Mouse (Mus musculus): ENCODE results near the gene Ncoa5.

The Ncoa5 gene

DNA sequence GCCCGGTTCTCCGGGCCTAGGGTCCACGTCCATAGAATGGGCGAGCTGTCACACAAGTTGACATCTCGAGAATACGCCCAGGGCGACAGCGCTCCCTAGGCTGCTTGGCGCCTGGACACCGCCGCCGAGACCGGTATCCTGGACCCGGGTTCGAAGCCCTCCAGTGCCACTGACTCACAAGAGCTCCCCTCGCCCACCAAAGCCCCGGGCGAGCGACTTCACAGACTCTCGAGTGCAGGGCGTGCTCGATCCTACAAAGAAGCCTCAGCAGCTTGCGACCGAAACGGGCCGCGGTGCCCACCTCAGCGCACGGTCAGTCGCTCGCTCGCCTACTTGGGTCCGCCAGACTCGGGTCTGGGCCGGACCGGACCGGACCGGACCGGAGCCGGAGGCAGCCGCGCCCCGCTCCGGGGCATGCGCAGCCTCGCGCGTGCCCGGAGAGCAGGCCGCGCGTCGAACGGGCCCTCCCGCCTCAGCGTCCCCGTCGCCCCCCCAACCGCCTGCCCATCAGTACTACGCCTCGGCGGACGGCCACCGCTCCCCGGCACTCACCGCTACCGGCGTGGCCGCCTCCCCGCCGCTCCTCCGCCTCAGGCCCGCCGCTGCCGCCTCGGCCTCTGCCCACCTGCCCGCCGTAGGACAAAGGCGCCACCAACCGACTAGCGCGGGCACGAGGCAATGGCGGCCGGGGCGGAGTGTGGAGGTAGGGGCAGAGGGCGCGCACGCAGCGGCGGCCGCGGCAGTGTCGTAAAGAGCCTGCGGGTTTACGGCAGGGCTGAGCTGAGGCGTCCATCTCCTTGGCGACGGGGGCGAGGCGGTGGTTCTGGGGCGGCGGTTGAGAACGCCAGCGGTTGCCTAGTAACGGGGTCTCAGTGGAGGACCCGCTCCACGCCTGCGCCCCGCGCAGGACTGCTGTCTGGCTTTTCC is at the start of gene Ncoa5:
Gene Ncoa5 (minus strand): TSS at position 737 of the 927 bp plus-strand sequence.
- DNase-seq = peak; percentile 99

DNA sequence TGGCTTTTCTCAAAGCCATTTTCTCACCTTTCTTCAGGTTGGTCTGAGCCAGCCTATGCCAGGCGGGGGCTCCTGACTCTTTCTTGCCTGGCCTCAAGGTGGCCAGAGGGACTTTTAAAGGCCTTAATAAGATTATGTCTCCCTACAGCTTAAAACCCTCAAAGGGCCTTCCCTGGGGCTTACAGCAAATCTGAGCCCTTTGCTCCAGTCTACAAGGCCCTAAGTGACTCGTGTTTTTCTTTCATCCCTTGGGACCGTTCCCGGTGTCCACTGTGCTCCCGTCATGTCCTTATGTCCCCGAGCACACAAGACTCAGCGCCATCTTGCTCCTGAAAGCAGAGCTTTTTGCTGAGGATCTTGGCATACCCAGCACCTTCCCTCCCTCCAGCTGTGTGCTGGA is 46.6 kb upstream of the Ncoa5 start:
- DNase-seq = peak; percentile 64

DNA sequence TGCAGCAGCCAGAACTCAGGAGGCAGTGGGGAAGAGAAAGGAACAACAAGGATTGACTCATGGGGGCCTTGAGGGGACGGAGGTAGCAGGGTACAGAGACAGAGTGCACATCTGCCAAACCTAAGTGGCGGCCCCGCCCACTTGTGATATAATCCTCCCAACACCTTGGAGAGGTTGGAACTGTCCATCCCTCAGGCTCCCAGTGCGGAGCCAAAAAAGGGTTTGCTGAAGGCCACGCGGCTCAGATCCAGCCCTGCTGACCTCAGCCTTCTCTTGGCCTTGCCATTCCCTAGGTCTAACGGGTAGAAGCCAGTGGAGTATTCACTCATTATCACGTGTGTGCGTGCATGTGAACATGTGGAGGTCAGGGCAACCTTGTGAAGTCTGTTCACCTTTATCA is 46.0 kb upstream of the Ncoa5 start:
- DNase-seq = no peak

DNA sequence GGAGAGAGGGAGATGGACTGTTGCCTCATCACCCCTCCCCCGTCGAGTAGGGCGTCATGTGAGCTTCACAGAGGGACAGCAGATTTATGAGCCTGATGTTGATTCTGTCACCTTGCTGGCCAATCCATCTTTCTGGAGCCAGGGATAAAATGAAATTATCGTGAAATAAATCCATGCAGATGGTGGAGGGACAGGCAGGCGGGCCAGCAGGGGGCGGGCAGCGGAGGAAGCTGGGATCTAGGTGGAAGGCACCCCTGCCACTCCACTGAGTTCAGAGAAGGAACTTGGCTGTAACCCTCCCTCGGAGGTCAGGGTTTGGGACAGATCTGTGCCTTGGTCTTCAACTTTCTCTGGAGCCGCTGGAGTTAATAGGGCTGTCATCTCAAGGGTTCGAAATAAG is 43.9 kb upstream of the Ncoa5 start:
- DNase-seq = no peak

DNA sequence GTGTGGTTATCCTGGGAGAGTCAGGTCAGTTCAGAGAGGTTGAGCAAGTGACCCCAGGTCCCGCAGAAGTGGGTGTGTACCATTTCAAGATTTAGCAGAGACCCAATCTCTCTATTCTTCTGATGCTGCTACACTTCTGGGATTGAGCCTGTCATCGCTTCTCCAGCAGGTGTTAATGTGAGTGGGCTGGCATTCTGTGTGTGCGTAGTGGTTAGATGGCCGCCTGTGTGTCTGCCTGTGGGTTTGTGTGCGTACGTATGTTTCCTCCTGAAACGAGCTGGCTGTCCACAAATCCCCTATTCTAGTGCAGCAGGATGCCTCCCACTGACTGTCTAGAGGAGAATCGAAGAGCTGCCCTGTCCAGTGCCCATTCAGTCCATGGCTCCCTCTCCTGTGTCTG is 43.4 kb upstream of the Ncoa5 start:
- no peak for DNase-seq

DNA sequence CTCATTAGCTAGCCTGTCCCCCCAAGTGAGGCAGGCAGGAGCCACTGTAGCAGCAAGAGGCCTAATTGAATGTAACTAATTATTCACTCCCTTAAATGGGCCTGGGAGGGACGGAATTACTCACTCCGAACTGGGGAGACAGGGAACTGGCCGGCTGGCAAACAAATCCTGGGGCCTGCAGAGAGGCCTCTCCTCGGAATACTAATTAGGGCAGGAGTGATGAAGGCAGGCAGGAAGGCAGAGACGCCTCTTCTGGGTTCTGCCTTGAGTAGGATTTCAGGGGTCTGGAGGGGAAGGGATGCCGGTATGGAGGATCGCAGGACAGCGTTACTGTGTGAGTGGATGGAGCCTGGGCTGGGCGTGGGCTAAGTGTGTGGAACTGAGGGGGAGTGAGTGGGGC is 42.4 kb upstream of the Ncoa5 start:
- DNase-seq = peak; percentile 76

DNA sequence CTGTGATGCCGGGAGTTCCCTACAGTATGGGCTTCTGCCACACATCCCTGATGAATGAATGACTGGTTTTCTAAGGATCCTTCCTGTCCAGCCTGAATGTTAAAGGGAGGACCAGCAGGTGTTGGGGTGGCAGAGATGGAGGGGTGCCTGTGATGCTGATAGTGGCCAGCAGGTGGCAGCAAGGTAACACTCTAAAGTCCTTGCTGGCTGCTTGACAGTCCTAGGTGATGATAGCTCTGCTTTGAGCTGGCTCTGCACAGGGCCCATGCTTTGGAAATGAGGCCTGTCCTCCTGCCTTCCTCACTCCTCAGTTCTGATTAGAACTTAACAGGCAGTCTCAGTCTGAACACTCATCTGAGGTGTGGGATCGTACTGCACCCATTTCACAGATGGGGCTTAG is 40.3 kb upstream of the Ncoa5 start:
- peak; percentile 83 for DNase-seq

DNA sequence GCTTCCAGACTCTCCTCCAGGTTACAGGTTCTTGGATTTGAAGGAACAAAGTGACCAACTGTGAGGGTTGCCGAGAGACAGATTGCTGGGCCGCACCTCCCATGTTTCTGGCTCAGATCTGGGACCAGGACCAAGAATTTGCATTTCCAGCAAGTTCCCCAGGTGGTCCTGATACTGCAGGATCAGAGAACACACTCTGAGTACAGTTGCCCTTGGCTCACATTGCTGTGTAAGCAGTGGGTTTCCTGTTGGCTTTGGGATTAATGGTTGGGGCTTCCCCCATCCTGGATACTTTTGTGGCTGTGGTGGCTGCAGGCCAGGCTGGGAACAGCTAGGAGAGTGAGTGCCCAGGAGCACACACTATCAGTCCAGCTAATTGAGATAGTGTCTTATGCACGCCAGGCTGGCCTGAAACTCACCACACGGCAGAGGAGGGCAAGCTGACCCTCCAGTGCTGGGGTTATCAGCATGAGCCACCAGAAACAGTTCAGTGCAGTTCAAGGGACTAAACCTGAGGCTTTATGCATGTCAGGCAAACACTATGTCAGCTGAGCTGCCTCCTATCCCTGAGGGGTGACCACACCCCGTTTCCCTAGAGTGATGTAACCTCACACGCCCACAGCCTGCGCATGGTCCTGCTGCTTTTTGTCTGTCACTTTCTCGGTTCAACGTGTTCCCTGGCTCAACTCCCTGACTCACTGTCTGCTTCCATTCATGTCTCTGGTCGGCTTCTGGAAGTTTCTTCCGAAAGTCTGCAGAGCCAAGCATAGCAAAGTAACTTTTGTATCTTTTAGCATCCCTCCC is 39.6 kb upstream of the Ncoa5 start:
- DNase-seq = no peak

DNA sequence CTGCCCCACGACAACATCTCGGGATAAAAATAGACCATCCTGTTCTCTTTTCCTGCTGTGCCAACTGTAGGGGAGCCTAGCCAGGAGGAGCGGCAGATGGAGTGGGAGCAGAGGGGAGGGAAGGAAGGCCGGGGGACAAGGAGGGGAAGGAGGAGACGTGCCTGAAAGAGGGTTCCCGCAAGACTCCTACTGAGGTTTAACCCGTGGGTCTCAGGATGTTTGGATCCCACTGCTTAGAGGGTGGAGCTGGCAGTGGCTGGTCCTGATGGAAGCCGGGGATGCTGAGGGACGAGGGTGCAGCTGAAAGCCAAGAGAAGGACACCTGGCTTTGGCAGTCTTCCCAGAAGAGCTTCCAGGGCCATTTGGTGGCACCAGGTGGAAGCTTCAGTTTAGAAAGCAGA is 38.7 kb upstream of the Ncoa5 start:
- no peak for DNase-seq

DNA sequence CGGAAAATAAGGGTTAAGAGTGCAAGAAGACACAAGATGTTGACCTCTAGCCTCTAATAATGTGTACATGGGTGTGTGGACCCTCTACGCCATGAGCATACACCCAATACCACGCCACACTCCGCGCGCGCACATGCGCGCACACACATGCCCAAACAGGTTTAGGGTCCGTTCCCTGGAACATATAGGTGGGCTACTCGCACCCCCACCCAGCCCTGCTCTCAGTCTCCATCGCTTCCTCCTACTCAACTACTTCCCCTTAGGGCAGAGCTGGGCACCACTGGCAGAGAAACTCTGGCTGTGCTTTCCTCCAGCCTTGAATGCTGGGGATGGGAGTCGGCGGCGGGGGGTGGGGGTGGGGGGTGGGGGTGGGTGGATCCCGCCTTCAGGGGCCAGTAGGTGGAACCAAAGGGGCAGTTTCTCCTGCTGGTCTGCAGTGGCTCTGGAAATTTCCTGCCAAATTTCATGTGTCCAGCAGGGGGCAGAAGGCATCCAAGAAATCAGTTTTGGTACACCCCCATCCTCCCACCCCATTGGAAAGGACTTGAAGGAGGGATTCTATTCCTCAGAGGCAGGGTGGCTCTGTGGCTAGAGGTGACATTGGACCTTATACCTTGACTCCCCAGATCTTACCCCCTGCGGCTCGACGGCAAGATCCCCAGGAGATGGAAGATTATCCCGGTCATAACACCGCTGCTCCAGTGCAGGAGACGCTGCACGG is 35.6 kb upstream of the Ncoa5 start:
- DNase-seq = peak; percentile 90

DNA sequence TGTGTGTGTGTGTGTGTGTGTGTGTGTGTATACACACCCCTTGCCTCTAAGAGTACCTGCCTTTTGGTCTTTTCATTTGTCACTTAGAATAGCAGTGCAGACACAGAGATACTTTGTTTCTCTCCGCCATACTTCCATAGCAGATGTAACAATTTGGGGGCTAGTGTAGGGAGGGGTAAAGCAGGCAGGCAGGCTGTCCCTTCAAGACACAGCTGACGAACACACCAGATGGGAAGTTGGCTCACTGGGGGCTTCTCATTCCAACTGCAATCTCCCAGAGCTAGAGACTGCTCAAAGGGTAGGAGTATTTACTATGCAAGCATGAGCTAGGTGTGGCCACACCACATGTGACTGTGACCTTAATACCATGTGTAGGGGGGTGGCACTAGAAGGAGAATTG is 34.1 kb upstream of the Ncoa5 start:
- DNase-seq = no peak

DNA sequence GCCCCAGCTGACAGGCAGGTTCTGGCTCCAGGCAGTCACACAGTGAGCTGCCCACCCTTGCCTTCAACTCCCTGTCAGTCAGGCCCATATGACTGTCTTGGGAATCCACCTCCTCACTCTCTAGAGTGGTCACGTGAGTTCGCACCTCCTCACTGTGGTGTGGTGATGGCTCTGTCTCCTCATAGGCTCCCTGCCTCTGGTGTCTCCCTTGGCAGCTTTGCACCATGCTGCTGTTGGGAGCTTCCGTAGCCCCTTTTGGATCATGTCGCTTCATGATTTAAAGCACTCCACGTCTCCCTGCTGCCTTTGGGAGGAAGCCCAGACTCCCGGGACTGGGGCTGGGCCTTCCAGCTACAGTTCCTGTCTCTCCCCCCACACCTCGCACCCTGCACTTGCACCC is 29.8 kb upstream of the Ncoa5 start:
- DNase-seq = no peak

DNA sequence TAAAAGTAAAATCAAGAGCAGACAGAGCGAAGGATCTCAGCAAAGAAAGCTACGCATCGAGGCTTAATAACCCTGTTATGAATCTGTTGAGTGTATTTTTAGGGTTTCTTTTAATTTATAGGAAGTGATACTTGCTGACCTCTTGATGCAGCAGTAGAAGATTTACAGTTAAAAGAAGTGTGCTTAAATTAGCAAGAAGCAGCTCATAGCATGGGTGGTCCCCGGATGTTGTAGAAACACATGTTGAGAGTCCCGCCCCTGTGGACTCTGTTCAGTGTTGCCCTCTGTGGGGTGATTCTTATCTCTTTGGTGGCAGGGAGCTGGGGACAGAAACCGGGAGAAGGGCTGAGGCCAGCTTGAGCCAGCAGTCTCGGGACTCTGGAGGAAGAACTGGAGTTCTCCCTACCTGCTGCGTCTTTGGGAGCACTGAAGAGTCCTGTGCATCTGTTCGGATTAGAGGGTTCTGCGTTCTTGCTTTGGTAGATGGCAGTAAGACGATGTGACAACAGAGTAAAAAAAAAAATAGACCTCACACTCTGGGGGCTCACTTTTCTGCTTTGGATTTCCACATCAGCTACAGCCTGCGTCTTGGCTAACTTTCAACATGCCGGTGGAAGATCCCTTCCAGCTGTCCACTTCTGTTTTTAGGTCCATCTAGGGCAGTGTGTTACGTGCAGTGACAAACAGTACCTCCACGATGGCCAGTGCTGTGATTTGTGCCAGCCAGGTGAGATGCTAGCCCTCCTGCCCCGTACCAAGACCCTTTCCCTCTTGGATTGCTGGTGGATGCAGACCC is 27.2 kb upstream of the Ncoa5 start:
- no peak for DNase-seq

DNA sequence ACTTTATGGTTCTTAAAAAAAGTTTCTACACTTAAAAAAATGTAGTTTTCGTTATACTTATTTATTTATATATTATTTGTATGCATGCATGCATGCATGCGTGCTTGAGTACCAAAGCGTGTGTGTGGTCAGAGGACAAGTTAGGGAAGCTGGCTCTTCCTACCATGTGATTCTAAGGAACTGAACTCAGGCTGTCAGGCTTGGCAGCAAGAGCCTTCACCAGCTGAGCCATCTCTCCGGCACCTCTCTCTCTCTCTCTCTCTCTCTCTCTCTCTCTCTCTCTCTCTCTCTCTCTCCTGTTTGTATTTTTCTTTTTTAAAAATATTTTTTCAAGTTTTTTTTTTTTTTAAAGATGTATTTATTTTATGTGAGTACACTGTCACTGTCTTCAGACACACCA is 25.3 kb upstream of the Ncoa5 start:
- DNase-seq = no peak

DNA sequence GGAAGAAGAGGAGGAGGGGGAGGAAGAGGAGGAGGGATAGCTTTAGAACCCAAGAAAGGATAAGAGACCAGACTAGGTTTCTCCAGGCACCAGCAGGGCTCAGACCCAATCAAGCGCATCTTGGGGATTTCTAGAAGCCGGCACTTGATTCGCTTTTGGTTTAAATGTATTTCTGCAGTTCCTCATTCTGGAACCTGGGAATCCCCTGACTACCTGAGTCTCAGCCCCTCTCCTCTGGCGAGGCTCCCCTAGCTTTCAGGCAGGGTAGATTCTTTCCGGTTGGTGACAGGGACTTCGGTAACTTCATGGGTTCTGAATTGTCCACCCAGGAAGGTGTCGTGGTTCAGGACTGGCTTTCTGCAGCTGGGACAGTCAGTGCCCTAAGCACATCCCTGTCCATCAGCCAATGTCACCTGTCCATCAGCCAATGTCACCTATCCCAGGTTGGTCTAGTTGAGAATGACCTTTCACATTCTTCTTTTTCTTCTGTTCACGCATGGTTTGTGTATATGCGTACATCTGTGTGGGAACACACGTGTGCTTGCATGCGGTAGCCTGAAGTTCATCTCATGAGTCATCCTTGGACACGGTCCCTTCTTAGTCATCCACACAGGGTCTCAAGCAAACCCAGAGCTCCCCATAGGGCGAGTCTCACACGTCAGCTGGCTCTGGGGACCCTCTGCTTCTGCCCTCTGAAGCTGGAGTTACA is 21.9 kb upstream of the Ncoa5 start:
- DNase-seq = no peak

DNA sequence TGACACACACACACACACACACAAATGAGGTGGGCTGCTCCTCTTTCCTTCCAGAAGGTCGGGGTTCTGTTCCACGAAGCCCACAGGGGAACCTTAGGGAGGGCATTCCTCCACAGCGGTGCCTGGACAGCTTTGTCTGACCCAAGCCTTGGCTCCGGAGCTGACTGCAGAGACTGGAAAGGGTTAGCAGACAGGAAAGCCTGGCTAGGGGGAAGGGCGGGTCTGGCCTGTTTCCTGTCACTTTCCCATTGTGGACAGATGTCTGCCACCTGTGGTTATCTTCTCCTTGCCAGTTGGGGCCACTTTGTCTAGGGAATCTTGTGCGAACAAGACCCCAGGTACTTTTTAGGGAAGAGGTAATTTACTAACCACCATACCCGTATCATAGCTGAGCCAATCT is 21.2 kb upstream of the Ncoa5 start:
- no peak for DNase-seq

DNA sequence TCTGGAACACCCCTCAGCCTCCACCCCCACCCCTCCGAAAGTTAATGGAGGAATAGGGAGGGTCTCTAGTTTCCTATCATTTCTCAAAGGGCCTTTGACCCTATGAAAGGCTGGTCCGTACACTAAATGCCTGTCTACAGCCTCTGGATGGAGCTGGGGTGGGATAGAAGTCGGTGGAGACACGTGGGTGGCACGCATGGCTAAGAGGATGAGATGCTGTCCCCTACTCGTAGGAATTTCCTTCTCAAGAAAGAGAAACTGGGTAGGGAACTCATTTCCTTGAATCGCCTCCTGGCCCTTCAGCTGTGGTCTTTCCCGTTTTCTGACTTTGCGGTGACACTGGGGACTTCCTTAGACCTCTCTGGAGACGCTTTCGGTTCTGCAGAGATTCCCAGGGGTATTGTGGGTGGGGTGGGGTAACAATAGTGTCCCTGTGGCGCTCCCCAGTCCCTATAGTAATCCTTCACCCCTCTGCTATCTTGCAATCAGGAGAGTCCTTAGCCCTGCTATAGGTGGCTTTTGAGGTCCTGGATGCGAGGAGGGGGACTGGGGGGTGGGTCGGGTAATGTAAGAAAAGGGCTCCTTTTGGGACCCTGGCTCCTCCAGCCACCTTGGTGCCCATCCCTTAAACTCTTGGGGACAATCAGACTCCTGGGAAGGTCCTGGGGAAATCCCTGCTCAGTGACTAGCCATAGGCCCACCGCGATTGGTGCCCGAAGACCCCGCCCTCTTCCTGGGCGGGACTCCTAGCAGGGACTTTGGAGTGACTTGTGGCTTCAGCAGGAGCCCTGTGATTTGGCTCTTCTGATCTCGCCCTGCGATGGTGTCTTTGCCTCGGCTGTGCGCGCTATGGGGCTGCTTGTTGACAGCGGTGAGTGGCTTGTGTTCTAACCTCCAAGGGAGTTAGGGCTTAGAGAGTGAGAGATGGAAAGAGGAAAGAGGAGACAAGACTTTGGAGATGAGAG is 20.5 kb upstream of the Ncoa5 start, which contains the start of gene Cd40:
Gene Cd40 (plus strand): TSS at position 740 of the 965 bp plus-strand sequence.
- DNase-seq = peak; percentile 79

DNA sequence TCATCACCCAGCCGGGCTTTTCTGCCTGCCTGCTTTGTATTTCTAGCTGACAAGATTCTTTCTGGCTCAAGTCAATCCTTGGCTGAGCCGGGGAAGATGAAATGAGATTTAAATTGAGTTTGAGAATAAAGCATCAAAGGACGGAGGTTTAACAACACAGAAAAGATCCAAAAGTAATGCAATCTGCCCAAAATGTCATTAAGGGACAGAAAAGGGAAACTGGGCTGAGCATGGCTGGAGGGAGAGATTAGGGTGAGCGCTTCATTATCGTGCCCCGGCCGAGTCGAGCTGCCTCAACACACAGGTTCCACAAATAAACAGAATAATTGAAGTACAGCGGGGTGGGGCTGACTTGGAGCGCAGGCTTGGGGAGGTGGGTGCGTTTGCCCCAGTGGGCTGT is 16.9 kb upstream of the Ncoa5 start:
- DNase-seq = no peak

DNA sequence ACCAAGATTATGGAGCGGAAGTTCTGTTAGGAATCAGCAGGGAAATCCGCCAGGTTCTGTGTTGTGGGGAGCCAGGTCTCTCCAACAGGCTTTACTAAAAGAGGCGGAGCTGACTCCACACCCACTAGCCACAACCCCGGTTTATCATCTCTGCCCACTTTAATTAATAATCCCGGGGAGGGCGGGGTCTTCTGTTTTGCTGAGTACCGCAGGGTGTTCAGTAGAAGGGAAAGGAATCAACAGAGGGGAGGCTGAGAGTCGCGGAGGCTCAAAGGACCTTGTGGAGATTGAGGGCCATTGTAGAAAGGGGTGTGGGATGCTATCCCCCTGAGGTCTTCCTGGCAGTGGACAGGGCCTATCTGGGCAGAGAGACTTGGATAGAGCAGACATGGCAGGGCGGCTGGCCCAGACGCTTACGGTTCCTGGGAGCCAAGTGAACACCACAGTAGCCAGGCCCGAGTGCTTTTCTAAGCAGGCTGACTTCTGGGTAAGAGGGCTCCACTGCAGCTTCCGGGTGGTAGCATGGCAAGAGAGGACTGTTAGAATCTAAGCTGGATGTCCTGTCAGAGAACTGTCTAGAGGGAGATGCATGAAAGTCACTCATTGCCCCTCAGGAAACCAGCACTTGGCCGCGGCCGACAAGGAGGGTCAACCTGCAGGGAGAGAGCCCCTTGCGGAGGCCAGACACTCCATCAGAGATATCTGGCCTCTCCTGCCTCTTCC is 16.3 kb upstream of the Ncoa5 start:
- DNase-seq = no peak

DNA sequence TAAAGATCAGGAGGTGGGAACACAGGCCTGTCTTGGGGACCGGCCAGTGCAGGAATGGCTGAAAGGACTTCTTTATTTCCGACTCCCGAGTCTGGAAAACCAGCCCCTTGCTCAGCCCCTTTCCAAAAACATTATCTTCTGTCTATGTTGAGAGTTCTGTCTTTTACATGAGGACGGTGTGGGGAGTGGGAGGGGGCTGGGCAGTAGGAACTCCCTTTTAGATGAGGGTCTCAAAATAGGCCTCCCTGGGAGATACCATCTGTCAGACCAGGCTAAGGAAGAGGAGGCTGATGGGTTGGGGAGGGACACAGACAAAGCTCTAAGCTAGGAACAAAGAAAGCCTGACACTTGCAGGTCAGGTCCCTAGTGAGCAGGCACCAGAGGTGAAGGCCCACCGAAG is 14.4 kb upstream of the Ncoa5 start:
- DNase-seq = peak; percentile 21

Measured in retina, postnatal 1 day (tissue).